Mouse (Mus musculus): Measurements from ENCODE around the gene Tns4.

The Tns4 gene

GRCm38 (mm10) chr11:99088486-99088885 lies 620 bp downstream of the Tns4 start:
- DNase-seq: no peak

GRCm38 (mm10) chr11:99084366-99084765 lies 4.7 kb downstream of the Tns4 start:
- DNase-seq: no peak

GRCm38 (mm10) chr11:99083516-99083915 lies 5.6 kb downstream of the Tns4 start:
- DNase-seq: no peak

GRCm38 (mm10) chr11:99082098-99082497 lies 7.0 kb downstream of the Tns4 start:
- DNase-seq: no peak

GRCm38 (mm10) chr11:99081566-99081965 lies 7.5 kb downstream of the Tns4 start:
- no peak for DNase-seq

GRCm38 (mm10) chr11:99080902-99081543 lies 8.1 kb downstream of the Tns4 start:
- DNase-seq: no peak

- DNase-seq: no peak
These were observed 11.2 kb downstream of the Tns4 start for GRCm38 (mm10) chr11:99077869-99078268.

- DNase-seq: no peak
These were observed 12.3 kb downstream of the Tns4 start for GRCm38 (mm10) chr11:99076744-99077319.

GRCm38 (mm10) chr11:99073781-99074180 lies 15.3 kb downstream of the Tns4 start:
- DNase-seq: no peak

- DNase-seq: no peak
These were observed 17.2 kb downstream of the Tns4 start for GRCm38 (mm10) chr11:99071866-99072265.

- DNase-seq: no peak
These were observed 20.7 kb downstream of the Tns4 start for GRCm38 (mm10) chr11:99068455-99068854.

GRCm38 (mm10) chr11:99067591-99067990 lies 21.5 kb downstream of the Tns4 start:
- DNase-seq: no peak

- peak; percentile 93 for DNase-seq
These were observed 23.1 kb downstream of the Tns4 start for GRCm38 (mm10) chr11:99065979-99066378.

GRCm38 (mm10) chr11:99065353-99065752 lies 23.8 kb downstream of the Tns4 start:
- DNase-seq: no peak

- DNase-seq: no peak
These were observed 25.5 kb downstream of the Tns4 start for GRCm38 (mm10) chr11:99063406-99064131.

- no peak for DNase-seq
These were observed 26.4 kb downstream of the Tns4 start for GRCm38 (mm10) chr11:99062661-99063060.

GRCm38 (mm10) chr11:99060435-99060834 lies 28.7 kb downstream of the Tns4 start:
- DNase-seq: peak; percentile 58

- peak; percentile 55 for DNase-seq
These were observed 33.3 kb downstream of the Tns4 start for GRCm38 (mm10) chr11:99055571-99056452.

GRCm38 (mm10) chr11:99055143-99055542 lies 34.0 kb downstream of the Tns4 start:
- DNase-seq: peak; percentile 61

- no peak for DNase-seq
These were observed 41.5 kb downstream of the Tns4 start for GRCm38 (mm10) chr11:99047643-99048042.

GRCm38 (mm10) chr11:99047120-99047519 lies 42.0 kb downstream of the Tns4 start:
- DNase-seq: peak; percentile 81

- DNase-seq: peak; percentile 86
These were observed 43.8 kb downstream of the Tns4 start for GRCm38 (mm10) chr11:99045159-99045889.
